Mouse (Mus musculus): Measurements from ENCODE around the gene Wnt3a.

DNA sequence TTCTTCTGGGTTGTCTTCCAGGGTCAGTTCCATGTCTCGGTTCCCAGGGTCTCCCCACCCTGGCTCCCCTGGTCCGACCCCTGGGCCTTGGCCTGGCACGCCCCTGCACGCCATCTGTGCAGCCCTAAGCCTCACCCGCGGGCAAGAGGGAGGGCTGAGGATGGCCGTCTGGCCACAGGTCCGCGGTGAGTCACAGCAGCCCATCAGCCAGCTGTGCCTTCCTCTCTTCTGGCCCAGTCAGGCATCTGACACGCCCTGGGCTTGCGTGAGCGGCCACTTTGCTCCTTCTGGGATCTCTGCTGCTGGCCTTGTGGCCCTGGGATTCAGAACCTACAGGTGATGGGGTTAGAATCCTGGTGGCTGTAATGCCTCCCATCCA is 17.6 kb upstream of the Wnt3a start:
- TF ChIP-seq CTCF (IDR thresholded peaks at IDR 0.05; ENCODE audit: borderline replicate concordance, control insufficient read depth, extremely low read depth, insufficient read depth, low read length, poor library complexity) (no peak), POLR2A (IDR thresholded peaks at IDR 0.05; ENCODE audit: control insufficient read depth, extremely low read depth, insufficient read depth, low read length, poor library complexity) (no peak)

Measured in thymus, adult 2 months (tissue).